Comparison of ENCODE assay signal across 1 mouse cellular context in genomic region chr2:168199476-168199875, GRCm38 (mm10).
A peak's percentile ranks its signal among the peaks of the same experiment; 100 is the strongest.
TF ChIP-seq lines count a peak whose summit lies in the region.

No protein-coding gene starts in this region.

TF ChIP-seq in CH12.LX, 34 proteins besides CTCF, POLR2A, EP300 and RAD21:
- TF ChIP-seq SIN3A (IDR thresholded peaks at IDR 0.05; ENCODE audit: low read length) (no peak), MYC (IDR thresholded peaks at IDR 0.05; ENCODE audit: low read depth, low read length) (0 out of 2 replicates have a peak, but pooled peaks have one; percentile 23), PAX5 (IDR thresholded peaks at IDR 0.05; ENCODE audit: low read length) (no peak), USF2 (conservative IDR thresholded peaks at IDR 0.05; ENCODE audit: low read depth, low read length) (no peak), IRF4 (IDR thresholded peaks at IDR 0.05; ENCODE audit: low read depth, low read length) (0 out of 2 replicates have a peak, but pooled peaks have one; percentile 21), BHLHE40 (IDR thresholded peaks at IDR 0.05; ENCODE audit: low read depth, low read length) (peak; percentile 54), POLR2AphosphoS2 (IDR thresholded peaks at IDR 0.05; ENCODE audit: low read depth, low read length) (no peak), ZNF384 (IDR thresholded peaks at IDR 0.05; ENCODE audit: low read depth, low read length) (no peak), ZC3H11A (IDR thresholded peaks at IDR 0.05; ENCODE audit: low read depth, low read length) (no peak), MEF2A (IDR thresholded peaks at IDR 0.05; ENCODE audit: borderline replicate concordance, low read depth, low read length) (no peak), ETS1 (conservative IDR thresholded peaks at IDR 0.05; ENCODE audit: low read depth, low read length) (0 out of 2 replicates have a peak, but pooled peaks have one; percentile 14), NELFE (IDR thresholded peaks at IDR 0.05; ENCODE audit: low read depth, low read length) (no peak), CHD2 (IDR thresholded peaks at IDR 0.05; ENCODE audit: low read length) (no peak), JUND (conservative IDR thresholded peaks at IDR 0.05; ENCODE audit: low read depth, low read length) (peak; percentile 47; the same call in 1 of the 2 replicates), MAFK (IDR thresholded peaks at IDR 0.05; ENCODE audit: insufficient replicate concordance, low read length) (0 out of 2 replicates have a peak, but pooled peaks have one; percentile 27), TBP (conservative IDR thresholded peaks at IDR 0.05; ENCODE audit: low read depth, low read length) (no peak), TCF12 (IDR thresholded peaks at IDR 0.05; ENCODE audit: low read depth, low read length) (peak; percentile 63), CHD1 (IDR thresholded peaks at IDR 0.05; ENCODE audit: low read depth, low read length) (no peak), HCFC1 (IDR thresholded peaks at IDR 0.05; ENCODE audit: low read depth, low read length) (no peak), USF1 (IDR thresholded peaks at IDR 0.05; ENCODE audit: low read depth, low read length) (no peak), ELF1 (IDR thresholded peaks at IDR 0.05; ENCODE audit: low read depth, low read length) (no peak)
